Mouse (Mus musculus): Measurements from ENCODE around the gene Cmss1. TPM values are rescaled to one million over a fixed set of nuclear protein-coding genes. Genes with fewer than 3 reads are reported as not detected.

Gene Cmss1
- total and polyA plus RNA-seq, 2 experiments from 2014 or later, result 14.7 to 43.4 TPM

DNA sequence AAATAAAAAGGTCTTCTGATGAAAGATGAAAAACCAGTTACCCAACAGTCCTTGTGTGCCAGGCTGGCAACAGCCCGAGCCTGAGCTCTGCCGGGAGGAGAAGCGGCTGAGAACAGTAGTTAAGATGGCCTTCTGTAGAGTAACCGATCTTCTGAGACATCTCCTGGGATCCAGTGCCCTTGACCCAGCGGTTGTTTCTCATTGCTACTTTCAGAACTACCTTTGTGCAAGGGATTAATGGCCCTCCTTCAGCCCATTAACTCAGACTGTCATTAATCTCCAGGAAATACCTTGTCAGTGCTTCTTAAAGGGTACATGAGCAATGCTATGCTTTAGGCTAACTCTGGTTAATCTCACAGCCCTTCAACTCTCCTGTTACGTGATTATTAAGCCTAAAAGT is 240.5 kb downstream of the Cmss1 start:
- no peaks in the 10 kb centered on the region for H3K9me3 ChIP-seq (ENCODE audit: low read length)
- no peaks in the 10 kb centered on the region for H3K4me1 ChIP-seq (ENCODE audit: insufficient read depth, low read length)
- no peak overlapping the region for H3K4me3 ChIP-seq (ENCODE audit: low read depth, low read length)
- no peak overlapping the region for H3K27ac ChIP-seq (ENCODE audit: low read depth, low read length)
- no peak overlapping the region for H3K9ac ChIP-seq (replicated peaks; ENCODE audit: low read length, poor library complexity, severe bottlenecking)
- H3K4me2 ChIP-seq (ENCODE audit: low read depth, low read length, poor library complexity, severe bottlenecking), result no peak overlapping the region
- WGBS, result 83% methylated on average over 6 of the region's 6 CpGs
- H3K36me3 ChIP-seq (ENCODE audit: insufficient read depth, low read length), result no peaks in the 10 kb centered on the region
- DNase-seq (ENCODE audit: low spot score), result no peak
- ATAC-seq (ENCODE audit: low FRiP score), result no peak
- TF ChIP-seq CTCF (IDR thresholded peaks at IDR 0.05), result no peak
- no peaks in the 10 kb centered on the region for H3K27me3 ChIP-seq (ENCODE audit: insufficient read depth, low read length)

DNA sequence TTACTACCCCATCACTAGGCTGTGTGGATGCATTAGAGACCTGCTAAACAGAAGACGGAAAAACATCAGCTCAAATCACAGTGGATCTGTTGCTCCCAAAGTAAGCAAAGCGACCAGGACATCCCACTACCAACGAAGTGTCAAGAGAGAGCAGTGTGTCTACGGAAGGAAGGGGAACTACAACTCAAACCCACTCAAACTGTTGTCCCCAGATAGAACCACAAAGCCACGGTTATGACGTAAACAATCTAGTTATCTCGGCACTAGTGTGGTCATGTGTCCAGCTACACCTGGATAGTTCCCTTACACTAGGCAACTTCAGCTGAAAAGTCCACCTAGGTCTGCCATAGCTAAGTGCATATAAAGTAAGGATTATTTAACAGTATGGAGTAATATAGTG is 242.2 kb downstream of the Cmss1 start:
- Histone ChIP-seq H3K9ac (replicated peaks; ENCODE audit: low read length, poor library complexity, severe bottlenecking) (no peak overlapping the region), H3K4me1 (ENCODE audit: insufficient read depth, low read length) (no peaks in the 10 kb centered on the region), H3K36me3 (ENCODE audit: insufficient read depth, low read length) (no peaks in the 10 kb centered on the region), H3K4me2 (ENCODE audit: low read depth, low read length, poor library complexity, severe bottlenecking) (no peak overlapping the region), H3K27ac (ENCODE audit: low read depth, low read length) (no peak overlapping the region), H3K27me3 (ENCODE audit: insufficient read depth, low read length) (no peaks in the 10 kb centered on the region), H3K9me3 (ENCODE audit: low read length) (no peaks in the 10 kb centered on the region), H3K4me3 (ENCODE audit: low read depth, low read length) (no peak overlapping the region)
- no peak for TF ChIP-seq CTCF (IDR thresholded peaks at IDR 0.05)
- no peak for ATAC-seq (ENCODE audit: low FRiP score)
- 93% methylated on average over 7 of the region's 7 CpGs for WGBS
- DNase-seq (ENCODE audit: low spot score), result no peak

DNA sequence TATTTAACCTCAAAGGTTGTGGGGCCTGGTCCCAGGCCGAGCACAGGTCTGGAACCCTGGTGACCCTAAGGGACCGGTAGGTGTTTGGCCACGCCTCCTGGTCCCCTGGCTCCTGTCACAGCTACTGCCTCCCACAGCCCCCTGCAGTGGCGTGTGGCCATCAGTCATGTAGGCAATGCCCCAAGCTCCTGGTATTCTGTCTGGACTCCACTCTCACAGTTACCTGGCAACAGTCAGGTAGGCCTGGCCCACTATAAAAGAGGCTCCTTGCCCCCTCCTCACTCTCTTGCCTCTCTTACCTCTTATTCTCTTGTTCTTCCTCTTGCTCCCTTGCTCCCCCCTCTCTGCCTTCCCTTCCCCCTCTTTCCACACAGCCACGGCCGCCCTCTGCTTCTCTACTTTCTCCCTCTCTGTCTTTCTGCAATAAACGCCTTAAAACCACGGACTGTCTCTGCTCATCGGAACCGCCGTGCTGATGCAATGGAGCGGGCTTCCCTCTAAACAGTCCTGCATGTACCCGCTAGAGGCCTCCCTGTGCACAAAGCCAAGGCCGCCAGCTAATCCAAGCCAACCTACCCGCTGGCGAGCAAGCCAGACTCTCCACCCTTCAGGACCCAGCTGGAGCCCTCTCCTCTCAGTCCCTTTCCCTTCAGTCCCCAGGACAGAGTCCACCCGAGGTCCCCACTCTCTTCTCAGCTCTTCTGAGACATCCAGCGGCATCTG is 243.8 kb downstream of the Cmss1 start:
- H3K9ac ChIP-seq (replicated peaks; ENCODE audit: low read length, poor library complexity, severe bottlenecking), result no peak overlapping the region; the same call in 1 of the 2 replicates
- peak; percentile 88 for ATAC-seq (ENCODE audit: low FRiP score)

DNA sequence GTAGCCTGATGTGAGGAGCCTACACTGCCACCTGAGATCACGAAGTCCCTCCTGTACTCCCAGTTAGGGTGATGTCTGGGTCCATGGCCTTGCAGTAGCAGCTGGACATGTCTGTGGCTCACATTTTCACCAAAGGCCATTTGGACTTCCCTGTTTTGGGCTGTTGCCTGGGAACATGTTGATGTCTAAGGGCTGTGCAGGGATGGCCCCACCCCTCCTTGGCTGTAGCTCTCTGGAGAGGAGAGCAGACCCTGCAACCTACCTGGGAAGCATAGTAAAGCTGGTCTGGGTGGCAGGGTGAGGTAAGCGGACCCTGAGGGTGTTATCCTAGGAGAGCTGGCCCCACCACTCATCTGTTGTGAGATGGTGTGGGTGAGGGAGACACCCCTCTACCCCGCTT is 245.9 kb downstream of the Cmss1 start:
- Histone ChIP-seq H3K4me3 (ENCODE audit: low read depth, low read length) (no peak overlapping the region), H3K4me2 (ENCODE audit: low read depth, low read length, poor library complexity, severe bottlenecking) (no peak overlapping the region), H3K36me3 (ENCODE audit: insufficient read depth, low read length) (no peaks in the 10 kb centered on the region), H3K27ac (ENCODE audit: low read depth, low read length) (no peak overlapping the region), H3K9ac (replicated peaks; ENCODE audit: low read length, poor library complexity, severe bottlenecking) (no peak overlapping the region), H3K9me3 (ENCODE audit: low read length) (no peaks in the 10 kb centered on the region), H3K27me3 (ENCODE audit: insufficient read depth, low read length) (no peaks in the 10 kb centered on the region), H3K4me1 (ENCODE audit: insufficient read depth, low read length) (no peaks in the 10 kb centered on the region)
- TF ChIP-seq CTCF (IDR thresholded peaks at IDR 0.05), result no peak
- ATAC-seq (ENCODE audit: low FRiP score) (no peak), DNase-seq (ENCODE audit: low spot score) (no peak)
- 100% methylated on average over 3 of the region's 3 CpGs for WGBS

More for the DNA sequence above, 243.8 kb downstream of the Cmss1 start:
- peak; percentile 63 for DNase-seq (ENCODE audit: low spot score)
- Histone ChIP-seq H3K27me3 (ENCODE audit: insufficient read depth, low read length) (no peaks in the 10 kb centered on the region), H3K36me3 (ENCODE audit: insufficient read depth, low read length) (no peaks in the 10 kb centered on the region), H3K9me3 (ENCODE audit: low read length) (no peaks in the 10 kb centered on the region), H3K4me1 (ENCODE audit: insufficient read depth, low read length) (no peaks in the 10 kb centered on the region), H3K27ac (ENCODE audit: low read depth, low read length) (no peak overlapping the region; the same call in 1 of the 2 replicates), H3K4me3 (ENCODE audit: low read depth, low read length) (no peak overlapping the region), H3K4me2 (ENCODE audit: low read depth, low read length, poor library complexity, severe bottlenecking) (peak overlapping the region; percentile 26)
- 35% methylated on average over 18 of the region's 18 CpGs for WGBS
- peak; percentile 62 for TF ChIP-seq CTCF (IDR thresholded peaks at IDR 0.05)

DNA sequence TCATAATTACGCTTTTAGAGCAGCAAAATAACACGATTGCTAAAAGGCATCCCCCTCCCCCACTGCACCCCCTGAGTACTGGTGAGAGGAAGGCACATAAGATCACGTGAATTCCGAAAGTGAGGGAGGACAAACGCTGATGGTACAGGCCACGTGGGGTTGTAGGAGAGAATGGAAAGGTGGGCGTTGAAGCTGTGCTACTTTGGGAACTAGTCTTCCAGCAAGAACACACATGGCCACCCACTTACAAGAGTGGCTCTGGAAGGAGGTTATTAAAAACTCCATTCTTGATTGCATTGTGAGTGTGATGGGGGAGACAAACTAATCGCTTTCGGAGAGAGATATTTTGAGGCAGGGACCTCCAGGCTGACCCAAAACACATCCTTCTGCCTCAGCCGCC is 247.4 kb downstream of the Cmss1 start:
- Histone ChIP-seq H3K4me2 (ENCODE audit: low read depth, low read length, poor library complexity, severe bottlenecking) (no peak overlapping the region), H3K27me3 (ENCODE audit: insufficient read depth, low read length) (no peaks in the 10 kb centered on the region), H3K9ac (replicated peaks; ENCODE audit: low read length, poor library complexity, severe bottlenecking) (no peak overlapping the region), H3K4me3 (ENCODE audit: low read depth, low read length) (no peak overlapping the region), H3K4me1 (ENCODE audit: insufficient read depth, low read length) (no peaks in the 10 kb centered on the region), H3K36me3 (ENCODE audit: insufficient read depth, low read length) (no peaks in the 10 kb centered on the region), H3K9me3 (ENCODE audit: low read length) (no peaks in the 10 kb centered on the region), H3K27ac (ENCODE audit: low read depth, low read length) (no peak overlapping the region)
- no peak for TF ChIP-seq CTCF (IDR thresholded peaks at IDR 0.05)
- ATAC-seq (ENCODE audit: low FRiP score) (no peak), DNase-seq (ENCODE audit: low spot score) (no peak)
- WGBS, result 91% methylated on average over 10 of the region's 10 CpGs

DNA sequence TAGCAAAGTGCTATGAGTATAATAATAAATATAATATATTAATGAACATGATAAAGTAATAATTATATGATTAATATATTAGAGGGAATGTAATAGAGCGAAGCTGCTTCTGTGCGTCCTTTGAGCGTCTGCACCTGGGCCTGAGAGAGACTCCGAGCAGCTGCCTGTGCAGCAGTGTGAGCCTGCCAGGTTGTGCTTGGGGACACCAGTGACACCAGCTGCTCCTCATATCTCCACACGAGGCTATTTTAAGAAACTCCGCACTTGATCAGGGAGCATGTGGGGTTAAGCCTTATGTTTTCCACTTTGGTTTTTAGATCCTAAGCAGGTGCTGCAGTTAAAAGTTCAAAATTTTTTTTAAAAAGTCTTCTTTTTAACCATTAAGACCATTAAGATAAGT is 249.7 kb downstream of the Cmss1 start:
- WGBS, result 78% methylated on average over 6 of the region's 6 CpGs
- H3K36me3 ChIP-seq (ENCODE audit: insufficient read depth, low read length), result no peaks in the 10 kb centered on the region
- no peak overlapping the region for H3K9ac ChIP-seq (replicated peaks; ENCODE audit: low read length, poor library complexity, severe bottlenecking)
- no peaks in the 10 kb centered on the region for H3K27me3 ChIP-seq (ENCODE audit: insufficient read depth, low read length)
- TF ChIP-seq CTCF (IDR thresholded peaks at IDR 0.05), result no peak
- no peaks in the 10 kb centered on the region for H3K4me1 ChIP-seq (ENCODE audit: insufficient read depth, low read length)
- no peak overlapping the region for H3K4me3 ChIP-seq (ENCODE audit: low read depth, low read length)
- H3K9me3 ChIP-seq (ENCODE audit: low read length), result no peaks in the 10 kb centered on the region
- no peak for ATAC-seq (ENCODE audit: low FRiP score)
- H3K4me2 ChIP-seq (ENCODE audit: low read depth, low read length, poor library complexity, severe bottlenecking), result no peak overlapping the region
- H3K27ac ChIP-seq (ENCODE audit: low read depth, low read length), result no peak overlapping the region
- no peak for DNase-seq (ENCODE audit: low spot score)

Data from midbrain, postnatal 0 days (tissue).